Mouse (Mus musculus): ENCODE measurements at regions not wholly inside any gene's neighbourhood (a gene's known extent, or its start where the extent isn't known, plus 50 kb on each side); places are given as distances from the start of the nearest gene placed in this dataset.
"Not testable (repeated sequence)": the region's sequence is repeated elsewhere in the genome, so short reads cannot be mapped to it uniquely, and the experiment has no call there.

DNA sequence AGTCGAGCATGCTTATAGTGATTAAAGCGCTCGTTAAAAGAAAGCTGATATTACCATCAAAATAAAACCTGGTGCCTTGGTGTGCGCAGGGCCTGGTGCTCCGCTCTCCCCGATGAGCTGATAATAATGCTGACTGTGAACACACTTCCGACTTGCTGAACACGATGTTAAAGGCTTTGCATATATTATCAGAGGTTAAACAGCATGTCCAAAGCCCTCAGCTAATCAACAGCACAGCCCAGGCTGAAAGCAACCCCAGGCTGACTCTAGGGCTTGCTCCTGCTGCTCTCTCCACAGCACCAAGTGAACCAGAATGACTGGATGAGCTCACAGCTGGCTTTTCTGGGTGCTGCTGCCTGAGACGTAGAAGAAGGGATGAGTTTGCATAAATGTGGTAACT, 238.2 kb upstream of the 1700012A03Rik start:
- no peak for DNase-seq (ENCODE audit: low spot score in 2 of 2)

DNA sequence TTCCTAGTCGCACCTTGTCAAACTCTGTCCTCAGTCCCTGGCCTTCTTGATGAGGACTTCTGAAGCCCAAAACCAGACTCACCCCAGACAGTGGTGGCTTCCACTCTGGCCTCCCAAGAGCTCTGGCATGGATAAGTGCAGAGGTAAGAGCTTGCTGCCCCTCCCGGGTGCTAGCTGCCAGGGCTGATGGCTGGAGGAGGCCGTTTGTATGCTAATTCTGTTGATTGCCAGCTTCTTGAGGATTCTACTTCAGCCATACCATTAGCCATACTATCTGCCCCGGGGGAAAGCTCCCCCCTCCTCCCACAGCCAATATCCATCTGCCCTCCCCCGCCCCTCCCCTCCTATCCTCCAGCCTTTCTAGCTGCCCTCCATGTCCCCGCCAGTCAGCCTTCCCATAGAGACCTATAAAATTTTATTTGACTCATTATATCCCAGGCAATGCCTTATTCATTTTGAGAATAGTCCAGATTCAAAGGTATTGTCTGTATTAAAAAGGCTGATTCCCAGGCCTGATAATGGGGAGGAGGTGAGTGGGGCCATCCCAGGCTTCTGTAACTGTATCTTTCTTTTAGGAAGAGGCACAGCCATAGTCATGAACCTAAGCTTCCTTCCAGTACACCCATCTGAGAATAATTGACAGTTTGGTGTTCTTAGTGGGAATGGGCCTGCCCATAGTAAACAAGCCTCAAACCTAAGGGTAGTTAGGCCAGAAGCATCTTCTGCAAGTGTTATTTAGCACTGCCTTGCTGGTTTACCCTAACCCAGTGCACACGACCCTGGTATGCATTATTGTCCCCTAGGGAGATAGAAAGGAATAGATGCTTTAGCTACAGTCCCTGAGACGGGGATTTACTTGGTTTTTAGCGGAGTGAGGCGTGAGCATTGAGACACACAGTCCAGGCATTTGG, 239.2 kb upstream of the 1700012A03Rik start:
- DNase-seq (ENCODE audit: low spot score in 2 of 2): no peak

DNA sequence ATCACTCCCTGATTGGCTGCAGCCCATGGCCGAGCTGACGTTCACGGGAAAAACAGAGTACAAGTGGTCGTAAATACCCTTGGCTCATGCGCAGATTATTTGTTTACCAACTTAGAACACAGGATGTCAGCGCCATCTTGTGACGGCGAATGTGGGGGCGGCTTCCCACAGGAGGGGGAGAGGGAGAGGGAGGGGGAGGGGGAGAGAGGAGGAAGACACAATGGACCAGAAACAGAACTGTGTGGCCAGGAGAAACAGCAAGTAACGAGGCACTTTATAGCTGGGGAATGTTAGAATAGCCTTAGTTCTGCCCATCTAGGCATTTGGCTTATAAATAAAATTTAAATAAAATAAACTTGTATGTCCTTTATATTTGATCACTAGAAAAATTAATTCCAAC, 240.7 kb upstream of the Podxl start:
- DNase-seq (ENCODE audit: low spot score in 2 of 2): not testable (repeated sequence)

DNA sequence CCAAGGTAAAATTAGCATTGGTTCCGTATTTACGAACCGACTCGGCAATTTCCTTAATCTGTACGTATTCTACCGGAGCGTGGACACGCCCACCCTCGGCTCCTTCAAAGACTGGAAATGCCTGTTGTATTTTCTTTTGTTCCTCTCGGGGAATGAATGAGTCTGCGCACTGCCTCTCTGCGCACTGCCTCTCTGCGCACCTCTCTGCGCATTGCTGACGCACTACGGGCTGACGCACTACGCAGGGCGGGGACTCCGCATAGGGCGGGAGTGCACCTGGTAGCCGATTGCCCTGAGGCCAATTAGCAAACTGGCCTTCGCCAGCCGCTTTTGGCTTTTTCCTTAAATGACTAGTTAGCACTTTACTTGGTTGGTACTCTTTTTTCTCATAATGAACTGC, 239.4 kb upstream of the Podxl start:
- DNase-seq (ENCODE audit: low spot score in 2 of 2): not testable (repeated sequence)

DNA sequence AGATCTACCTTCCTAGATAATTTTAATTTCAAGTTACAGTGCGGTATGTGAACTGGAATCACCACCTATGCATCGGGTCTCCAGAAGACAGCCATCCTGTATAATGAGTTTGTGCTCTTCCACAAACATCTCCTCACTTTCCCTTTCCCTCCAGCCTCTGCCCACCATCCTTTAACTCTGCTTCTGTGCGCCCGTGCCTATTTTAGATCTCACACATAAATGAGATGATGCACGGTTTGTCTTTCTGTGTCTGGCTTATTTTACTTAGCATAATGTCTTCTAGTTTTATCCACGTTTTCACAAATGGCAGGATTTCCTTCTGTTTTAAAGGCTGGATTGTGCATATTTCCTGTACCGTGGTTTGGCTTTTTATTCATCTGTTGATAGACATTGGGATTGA, 227.8 kb upstream of the Podxl start:
- DNase-seq (ENCODE audit: low spot score in 2 of 2): no peak

DNA sequence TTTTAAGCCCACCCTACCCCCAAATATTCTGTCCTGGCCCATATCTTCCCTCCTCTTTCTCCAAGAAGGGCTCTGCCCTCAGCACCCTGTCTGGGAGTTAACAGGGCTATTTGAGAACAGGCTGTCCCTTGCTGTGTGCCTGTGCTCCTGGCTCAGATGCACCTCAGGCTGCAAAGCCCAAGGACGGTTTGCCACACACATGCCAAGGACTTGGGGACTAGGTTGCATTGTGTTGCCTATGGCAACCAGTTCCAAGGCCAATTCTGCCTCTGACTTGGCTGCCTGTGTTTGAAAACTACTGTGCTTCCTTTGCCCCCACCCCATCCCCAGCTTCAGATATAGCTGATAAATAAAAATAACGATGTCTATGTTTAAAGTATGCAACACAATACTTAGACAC, 227.1 kb upstream of the Podxl start:
- DNase-seq (ENCODE audit: low spot score in 2 of 2): no peak

DNA sequence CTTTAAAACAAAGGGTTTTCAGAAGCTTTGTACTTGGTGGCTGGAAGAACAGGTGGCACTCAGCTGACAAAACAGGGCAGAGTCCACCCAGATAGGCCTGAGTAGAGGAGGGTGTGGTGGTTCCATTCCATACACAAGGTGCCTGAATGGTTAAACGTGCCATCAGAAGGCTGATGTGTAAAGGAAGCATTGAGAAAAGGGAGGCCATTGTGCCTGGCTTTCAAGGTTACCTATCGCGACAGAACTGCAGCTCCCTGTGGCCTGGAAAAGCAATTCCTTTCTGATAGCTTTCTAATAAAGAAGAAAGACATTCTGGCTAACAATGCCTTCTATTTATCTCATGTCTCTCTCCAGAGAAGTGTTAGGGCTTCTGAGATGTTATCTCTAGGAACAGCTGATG, 213.1 kb upstream of the Podxl start:
- no peak for DNase-seq (ENCODE audit: low spot score in 2 of 2)

DNA sequence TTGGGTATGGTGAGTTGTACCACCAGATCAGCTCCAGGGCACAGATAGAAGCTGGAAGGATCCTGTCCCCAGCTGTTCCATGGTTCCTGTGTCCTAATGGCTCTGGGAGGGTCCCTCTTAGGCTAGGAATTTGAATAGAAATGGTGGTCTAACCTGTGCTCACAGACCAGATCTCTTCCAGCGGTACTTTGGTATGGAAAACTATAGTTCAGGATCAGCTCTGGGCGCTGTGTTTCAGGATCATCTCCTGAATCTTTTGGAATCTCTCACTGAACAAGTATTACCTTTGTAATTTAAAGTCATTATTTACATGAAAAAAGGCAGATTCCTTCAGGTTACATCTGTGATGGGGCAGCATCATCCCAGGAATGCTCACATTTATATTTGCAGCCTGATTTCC, 208.1 kb upstream of the Podxl start:
- no peak for DNase-seq (ENCODE audit: low spot score in 2 of 2)

DNA sequence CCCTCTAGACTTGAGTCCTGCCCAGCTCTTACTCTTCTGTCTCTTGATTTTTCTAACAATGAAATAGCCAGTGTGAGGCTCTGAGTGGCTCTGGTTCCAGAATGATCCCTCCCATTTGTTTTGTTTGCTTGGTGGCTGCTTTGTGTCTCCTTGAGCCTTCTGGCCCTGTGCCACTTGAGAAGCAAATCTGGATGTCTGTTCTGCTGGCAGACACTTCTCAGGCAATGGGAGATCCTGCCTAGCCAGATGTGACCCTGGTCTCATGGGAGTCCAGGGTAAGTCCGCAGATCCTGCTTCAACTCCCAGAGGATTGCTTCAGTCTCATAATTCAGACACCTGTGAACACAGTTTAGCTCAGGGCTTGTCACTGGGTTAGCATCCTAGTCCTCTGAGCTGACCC, 181.8 kb upstream of the Podxl start:
- DNase-seq (ENCODE audit: low spot score in 2 of 2): no peak

DNA sequence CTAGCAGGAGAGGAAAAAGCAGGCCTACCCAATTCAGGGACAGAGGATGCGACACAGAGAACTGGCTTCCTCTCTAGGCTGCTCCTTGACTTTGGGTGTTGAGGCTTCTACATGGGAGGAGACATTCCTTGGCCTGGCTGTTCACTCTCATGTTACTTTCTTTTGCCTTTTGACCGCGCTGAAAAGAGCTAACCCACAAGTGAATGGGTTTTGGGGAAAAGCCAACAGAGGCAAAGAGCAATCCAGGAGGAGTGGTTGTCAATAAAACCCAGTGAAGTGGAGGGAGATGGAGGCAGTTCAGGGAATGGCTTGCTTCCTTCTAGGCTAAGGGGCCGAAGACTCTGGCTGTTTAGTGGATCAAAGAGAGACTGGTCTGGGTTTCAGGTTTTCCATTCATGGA, 167.6 kb upstream of the Podxl start:
- DNase-seq (ENCODE audit: low spot score in 2 of 2): no peak

DNA sequence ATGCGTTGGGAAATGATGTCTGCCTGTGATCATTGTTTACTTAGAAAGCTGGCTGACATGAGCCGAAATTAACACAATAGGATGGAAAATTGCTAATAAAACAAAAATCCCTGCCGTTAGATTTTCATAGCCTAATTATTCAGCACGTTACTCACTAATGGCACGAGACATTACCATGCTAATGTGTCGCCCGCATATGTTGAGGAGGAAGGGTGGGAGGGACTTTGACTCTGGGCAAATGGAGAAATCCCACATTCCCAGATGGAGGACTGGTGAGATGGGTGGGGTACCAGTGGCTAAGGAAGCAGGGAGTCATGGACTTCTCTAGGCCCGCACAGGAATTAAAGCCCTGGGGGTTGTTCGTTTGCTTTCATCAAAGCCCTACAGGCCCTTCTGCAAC, 155.8 kb upstream of the Podxl start:
- DNase-seq (ENCODE audit: low spot score in 2 of 2): no peak

DNA sequence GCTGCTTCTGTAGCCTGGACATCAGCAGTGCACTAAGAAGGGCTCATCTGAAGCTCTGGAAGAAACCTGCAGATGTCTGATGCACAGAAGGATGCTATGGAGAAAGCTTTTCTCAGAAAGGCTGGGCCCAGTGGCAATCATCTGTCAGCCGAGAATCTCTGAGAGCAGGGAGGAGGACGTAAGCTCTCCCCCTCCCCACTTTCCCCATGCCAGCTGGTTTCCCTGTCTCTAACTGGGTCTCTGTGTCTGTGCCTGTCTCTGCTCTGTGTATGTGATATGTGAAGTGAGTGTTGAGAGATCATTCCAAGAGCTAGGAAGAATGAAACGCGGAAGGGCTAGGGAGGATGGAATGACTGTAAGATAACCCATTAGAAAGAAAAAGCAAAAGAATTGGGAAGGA, 155.1 kb upstream of the Podxl start:
- DNase-seq (ENCODE audit: low spot score in 2 of 2): no peak

DNA sequence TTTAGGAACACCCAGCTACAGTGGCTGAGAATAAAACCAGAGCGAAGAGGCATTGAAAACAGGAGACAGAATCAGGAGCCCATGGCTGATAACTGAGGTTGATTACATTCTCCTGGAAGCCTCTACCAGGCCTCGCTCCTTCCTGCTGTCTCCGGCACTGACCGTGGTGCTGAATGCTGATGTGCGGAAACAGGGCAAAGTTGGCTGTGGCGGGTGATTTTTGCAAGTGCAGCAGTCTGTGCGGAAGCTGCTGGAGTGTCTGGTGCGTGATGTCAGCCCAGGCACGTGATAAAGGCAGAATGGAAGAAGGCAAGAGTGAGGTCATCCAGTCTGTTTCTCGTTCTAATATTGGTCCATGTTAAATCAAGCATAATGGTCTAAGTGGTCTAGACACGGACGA, 153.8 kb upstream of the Podxl start:
- DNase-seq (ENCODE audit: low spot score in 2 of 2): no peak

DNA sequence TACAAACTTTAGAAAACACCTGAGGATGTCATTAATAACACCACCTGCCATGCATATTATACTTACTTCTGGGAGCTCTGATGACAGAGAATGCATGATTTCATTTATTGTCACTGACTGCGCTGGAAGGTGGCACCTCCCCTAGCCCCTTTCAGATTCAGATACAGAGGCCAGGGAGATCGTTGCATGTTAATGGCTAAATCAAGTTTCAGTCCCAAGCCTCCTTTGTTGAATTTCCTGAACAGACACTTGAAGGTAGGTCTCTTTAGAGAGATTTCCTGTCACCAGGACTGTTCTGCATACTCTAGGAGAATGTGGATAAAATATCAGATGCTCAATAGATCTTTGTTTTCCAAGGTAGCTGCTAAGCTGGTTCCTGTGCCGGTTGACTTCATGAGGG, 143.5 kb upstream of the Podxl start:
- no peak for DNase-seq (ENCODE audit: low spot score in 2 of 2)

DNA sequence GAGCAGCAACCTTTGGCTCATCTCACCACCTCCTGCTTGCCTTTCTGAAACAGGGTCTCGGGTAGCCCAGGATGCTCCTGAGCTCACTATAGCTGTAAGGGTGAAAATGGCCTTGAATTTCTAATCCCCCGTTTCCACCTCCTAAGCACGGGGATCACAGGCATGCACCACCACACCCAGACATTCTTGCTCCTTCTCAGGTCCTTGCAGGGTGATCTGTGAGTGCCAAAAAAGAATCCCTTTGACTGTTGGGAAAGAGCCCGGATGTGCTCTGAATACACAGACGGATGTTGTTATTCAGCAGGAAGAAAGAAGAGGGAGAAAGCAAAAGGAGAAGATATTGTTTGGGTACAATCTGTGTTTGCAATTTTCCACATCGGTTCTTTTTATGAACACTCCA, 140.4 kb upstream of the Podxl start:
- DNase-seq (ENCODE audit: low spot score in 2 of 2): no peak

DNA sequence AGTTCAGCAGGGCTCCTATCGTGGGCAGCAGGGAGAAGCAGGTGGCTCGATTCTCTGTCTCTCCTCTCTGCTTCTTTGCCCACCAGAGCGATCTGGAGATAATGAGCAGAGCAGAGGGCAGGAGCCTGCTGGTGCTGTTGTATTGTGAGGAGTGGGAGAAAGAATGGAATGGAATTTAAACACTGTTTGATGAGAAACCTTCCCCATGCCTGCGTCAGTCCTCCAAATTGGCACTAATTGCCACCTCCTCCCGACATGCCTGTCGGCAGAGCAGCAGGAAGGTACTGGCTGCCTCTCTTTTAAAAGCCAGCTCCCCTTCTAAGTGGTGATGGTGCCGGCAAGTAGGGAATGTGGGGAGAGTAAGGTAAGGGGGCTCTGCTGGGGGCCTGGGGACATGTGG, 139.2 kb upstream of the Podxl start:
- no peak for DNase-seq (ENCODE audit: low spot score in 2 of 2)

DNA sequence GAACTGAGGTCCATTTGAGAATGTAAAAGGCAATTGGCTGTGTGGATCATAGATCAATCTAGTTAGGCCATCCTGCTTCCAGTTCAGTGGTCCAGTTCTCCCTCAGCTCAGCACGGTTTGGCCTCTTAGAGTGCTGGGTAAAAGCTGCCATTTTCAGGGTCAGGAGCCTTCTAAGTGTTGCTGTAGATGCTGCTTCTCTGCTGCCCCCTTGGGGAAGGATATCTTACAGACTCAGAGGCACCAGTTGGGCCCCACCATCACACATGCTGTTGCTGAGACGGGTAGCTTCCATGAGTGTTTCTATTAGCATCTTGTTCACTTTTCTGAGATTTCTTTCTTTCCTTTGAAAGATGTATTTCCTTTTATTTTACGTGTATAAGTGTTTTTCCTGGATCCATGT, 132.1 kb upstream of the Podxl start:
- no peak for DNase-seq (ENCODE audit: low spot score in 2 of 2)

DNA sequence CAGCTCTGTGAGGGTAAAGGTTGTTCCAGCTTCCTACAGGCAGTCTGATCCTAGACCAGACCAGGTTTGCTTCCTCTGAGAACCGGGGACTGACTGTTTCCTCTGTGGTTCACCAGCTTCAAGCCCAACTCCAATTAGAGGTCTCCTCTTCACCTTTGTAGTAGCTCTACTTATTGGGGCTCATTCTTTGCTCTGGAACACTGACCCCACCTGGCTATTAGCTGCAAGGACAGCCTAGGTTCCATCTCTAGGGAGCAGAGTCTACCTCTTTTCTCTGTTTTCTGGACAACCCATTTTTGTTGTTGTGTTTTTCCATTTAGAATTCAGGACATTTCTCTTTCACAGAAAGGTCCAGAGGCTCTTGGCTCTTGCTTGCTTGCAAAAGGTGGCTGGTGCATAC, 129.3 kb upstream of the Podxl start:
- no peak for DNase-seq (ENCODE audit: low spot score in 2 of 2)

DNA sequence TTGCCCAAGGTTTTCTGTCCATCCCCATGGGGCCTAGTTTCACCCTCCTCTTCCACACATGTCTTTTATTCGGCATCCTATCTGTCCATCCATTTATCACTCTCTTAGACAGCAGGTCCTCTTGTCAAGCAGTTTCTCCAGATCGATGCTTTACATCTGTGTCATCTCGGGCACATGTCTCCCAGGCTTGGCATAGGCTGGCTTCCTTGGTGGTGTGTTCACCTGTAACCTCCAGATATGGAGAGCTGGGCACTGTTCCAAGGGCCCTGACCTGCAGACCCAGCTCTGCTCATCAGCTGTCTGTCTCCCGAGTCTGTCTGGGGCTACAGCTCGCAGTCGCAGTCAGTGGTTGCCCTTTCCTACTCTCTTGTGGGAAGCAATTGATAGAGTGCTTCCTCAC, 128.2 kb upstream of the Podxl start:
- no peak for DNase-seq (ENCODE audit: low spot score in 2 of 2)

DNA sequence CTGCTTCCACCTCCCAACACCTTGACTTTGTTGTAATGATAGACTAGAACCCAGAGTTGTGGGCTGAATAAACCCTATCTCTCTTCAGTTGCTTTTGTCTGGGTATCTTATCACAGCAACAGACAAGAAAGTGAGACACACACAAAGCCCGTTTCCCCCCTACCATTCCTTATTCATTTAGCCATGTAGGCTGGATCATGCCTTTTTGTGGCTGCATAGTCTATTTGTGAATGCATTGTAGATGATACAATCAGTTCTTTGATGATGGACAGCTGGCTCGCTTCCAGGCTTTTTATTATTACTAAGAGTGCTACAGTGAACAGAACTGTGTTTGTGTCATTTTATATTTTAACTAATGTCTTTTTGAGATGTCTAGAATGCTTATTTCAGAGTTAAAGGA, 116.3 kb upstream of the Podxl start:
- DNase-seq (ENCODE audit: low spot score in 2 of 2): no peak

DNA sequence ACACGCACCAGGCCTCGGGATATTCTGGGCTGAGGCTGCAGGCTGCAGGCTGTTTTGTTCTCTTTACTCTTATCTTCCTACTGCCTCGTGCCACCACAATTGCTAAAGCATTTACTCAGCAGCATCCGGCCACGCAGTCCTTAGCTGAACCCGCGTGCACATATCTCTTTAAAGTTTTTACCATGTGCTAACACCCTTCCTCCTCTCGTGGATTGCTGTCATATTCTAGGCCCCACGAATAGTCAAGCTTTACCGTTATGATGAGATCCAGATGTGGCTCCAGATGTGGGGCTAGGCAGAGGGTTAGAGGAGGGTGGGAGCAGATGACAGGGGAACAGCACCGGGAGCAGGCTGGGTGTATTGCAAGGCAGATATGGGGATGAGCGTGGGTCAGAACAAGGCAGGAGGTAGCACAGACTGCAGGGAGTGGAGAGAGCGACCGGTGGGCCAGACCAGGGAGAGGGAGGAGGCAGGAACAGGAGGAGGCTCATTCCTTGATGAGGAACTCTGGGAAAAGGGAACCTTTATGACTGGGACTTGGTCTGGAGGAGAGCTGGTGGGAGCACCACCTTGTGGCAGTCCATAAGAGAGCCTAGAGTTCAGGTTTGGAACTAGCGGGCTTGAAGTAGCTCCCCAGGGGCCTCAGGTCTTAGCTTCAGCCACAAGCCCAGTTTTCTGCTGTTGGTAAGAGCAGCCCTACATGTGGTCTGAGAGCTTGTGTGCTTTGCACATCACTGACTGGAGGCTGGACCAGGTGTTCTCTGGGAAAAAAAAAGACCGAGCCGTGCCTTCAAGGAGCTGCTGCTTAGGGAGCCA, 102.1 kb upstream of the Podxl start:
- DNase-seq (ENCODE audit: low spot score in 2 of 2): no peak

DNA sequence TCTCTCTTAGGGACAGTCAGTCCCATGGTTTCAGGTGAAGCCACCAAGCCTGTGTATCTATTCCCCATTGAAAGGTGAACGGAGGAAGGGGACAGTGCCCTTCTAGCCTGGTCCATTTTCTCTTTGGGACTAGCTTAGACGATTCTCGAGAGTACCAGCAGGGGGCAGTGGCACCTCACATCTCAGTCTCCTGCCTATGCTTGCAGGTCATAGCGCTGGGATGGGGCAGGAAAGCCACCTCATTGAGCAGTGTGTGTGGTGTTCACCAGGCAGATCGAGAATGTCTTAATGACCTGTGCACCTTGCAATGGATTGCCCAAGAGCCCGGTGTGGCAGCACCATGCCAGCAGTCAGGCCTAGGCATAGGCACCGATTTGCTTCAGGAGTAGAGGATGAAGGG, 100.7 kb upstream of the Podxl start:
- DNase-seq (ENCODE audit: low spot score in 2 of 2): peak; percentile 84 to 85

DNA sequence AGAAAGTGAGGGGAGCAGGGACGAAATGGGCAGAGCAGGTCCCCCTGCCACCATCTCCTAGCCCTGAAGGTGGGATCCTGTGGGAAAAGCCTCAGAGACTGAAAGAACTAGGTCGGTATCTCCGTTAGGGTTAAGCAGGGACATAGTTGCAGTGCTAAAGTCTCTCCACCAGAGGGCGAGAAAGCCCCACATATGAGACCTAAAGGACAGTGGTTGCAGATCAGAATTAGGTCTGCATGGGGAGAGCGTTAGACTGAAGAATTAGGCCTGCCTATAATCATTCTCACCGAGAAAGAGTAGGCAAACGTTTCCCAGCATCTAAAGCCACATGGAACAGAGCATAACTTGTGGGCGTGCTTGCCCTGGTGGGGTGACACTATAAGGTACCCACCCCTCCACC, 97.0 kb upstream of the Podxl start:
- peak; percentile 45 to 73 for DNase-seq (ENCODE audit: low spot score in 2 of 2)

Data from cerebellum, postnatal 4 days (tissue).